Mouse (Mus musculus) C2C12 (cell line): ENCODE data around the gene Ptov1.

Experiments
- CEBPB ChIP-seq: IDR thresholded peaks from one replicate; pipeline ENCODE4 v1.6.1; 2011; ENCODE audit warnings: low read depth, mild to moderate bottlenecking, control low read depth, moderate library complexity
- CTCF ChIP-seq: IDR thresholded peaks from one replicate; pipeline ENCODE4 v1.5.1; 2011; ENCODE audit not compliant: control insufficient read depth, insufficient read depth, insufficient read length
- FOSL1 ChIP-seq: IDR thresholded peaks from one replicate; pipeline ENCODE4 v1.8.0; 2011; ENCODE audit warnings: mild to moderate bottlenecking, low read length; ENCODE audit not compliant: poor library complexity, insufficient read depth, severe bottlenecking
- MAX ChIP-seq: IDR thresholded peaks from one replicate; pipeline ENCODE4 v1.6.1; 2011; ENCODE audit warnings: mild to moderate bottlenecking, control low read depth
- MYOD1 ChIP-seq: IDR thresholded peaks from one replicate; pipeline ENCODE4 v1.6.1; 2011; ENCODE audit warnings: low read depth; ENCODE audit not compliant: control insufficient read depth, insufficient read length
- MYOG ChIP-seq: IDR thresholded peaks from one replicate; pipeline ENCODE4 v1.6.1; 2011; ENCODE audit not compliant: control insufficient read depth, insufficient read length; ENCODE audit errors: extremely low read depth
- USF1 ChIP-seq: IDR thresholded peaks from one replicate; pipeline ENCODE4 v1.6.1; 2011; ENCODE audit warnings: low read depth, mild to moderate bottlenecking, control low read depth, moderate library complexity

- TF ChIP-seq CTCF: no peak
- TF ChIP-seq USF1: no peak
- no peak for TF ChIP-seq MYOG
- no peak for TF ChIP-seq CEBPB
- TF ChIP-seq MAX: no peak
- TF ChIP-seq MYOD1: no peak
- TF ChIP-seq FOSL1: no peak
Observed at GRCm38 (mm10) chr7:44893197-44893596, 23.6 kb upstream of the Ptov1 start.
